Mouse (Mus musculus) stomach, postnatal 0 days (tissue): ENCODE results near the gene Gal3st2.
"Not testable (repeated sequence)": the region's sequence is repeated elsewhere in the genome, so short reads cannot be mapped to it uniquely, and the experiment has no call there.

Experiments used
- CTCF ChIP-seq: IDR thresholded peaks from 2 replicates; pipeline ENCODE4 v1.5.1; 2016; ENCODE audit warnings: antibody characterized with exemption, low read depth, mild to moderate bottlenecking, moderate library complexity
- EP300 ChIP-seq: optimal IDR thresholded peaks from 2 replicates; pipeline ENCODE3; 2016; ENCODE audit warnings: antibody characterized with exemption

DNA sequence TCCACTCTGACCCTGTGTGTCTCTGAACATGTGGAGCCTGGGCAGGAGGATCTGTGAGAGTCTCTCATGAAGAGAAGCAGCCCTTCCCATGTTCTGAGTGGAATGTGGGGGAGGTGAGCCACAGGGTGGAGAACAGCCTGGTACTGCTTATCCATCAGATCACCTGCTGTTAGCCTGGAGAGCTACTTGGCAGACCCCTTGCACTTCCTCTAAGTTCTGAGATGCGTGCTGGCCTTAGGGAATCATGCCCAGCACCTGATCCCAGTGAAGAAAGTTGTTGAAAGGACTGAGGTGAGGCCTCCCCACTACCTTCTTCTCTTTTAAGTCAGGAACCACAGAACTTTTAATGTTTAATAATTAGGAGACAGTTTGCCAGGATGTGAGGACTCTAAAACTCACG is 62.0 kb downstream of the Gal3st2 start:
- TF ChIP-seq CTCF, EP300: not testable (repeated sequence)
